Mouse (Mus musculus): ENCODE results near the gene Cd207.
A peak's percentile ranks its signal among the peaks of the same experiment; 100 is the strongest.

Cd207 gene

DNA sequence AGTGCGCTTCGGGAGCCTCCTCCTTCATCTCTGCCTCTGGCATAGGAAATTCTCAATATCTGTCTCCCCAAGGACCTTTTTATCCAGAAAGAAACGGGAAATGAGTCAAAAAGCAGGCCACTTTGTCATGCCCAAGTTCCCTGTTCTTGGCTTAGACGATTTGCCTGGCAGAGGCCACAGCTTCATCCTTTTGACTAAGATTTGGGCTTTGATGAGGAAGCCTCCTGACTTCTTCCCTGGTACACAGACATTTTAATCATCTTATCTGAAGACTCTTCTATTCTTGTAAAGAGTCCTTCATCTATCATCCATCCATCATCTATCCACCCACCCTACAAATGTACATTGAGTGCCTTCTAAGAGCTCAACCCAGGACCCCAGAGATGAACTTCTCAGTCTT, at the start of gene Cd207:
Gene Cd207, minus strand, starts transcription at position 101 of the 400 bp plus-strand sequence.
- DNase-seq: no peak

DNA sequence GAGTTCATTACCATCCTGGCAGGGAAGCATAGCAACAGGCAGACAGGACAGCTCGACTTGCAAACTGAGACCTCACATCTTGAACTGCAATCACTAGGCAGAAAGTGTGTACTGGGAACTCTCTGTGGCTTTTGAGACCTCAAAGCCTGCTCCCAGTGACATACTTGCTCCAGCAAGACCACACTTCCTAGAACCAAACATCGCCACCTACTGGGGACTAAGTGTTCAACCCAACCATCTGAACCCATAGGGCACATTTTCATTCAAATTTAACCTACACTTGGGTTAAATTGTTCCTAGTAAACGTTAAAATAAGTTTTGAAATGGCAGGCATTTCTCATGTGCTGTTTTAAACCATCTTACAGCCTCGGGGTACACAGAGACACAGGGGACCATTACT, 49.5 kb upstream of the Cd207 start:
- DNase-seq: no peak

DNA sequence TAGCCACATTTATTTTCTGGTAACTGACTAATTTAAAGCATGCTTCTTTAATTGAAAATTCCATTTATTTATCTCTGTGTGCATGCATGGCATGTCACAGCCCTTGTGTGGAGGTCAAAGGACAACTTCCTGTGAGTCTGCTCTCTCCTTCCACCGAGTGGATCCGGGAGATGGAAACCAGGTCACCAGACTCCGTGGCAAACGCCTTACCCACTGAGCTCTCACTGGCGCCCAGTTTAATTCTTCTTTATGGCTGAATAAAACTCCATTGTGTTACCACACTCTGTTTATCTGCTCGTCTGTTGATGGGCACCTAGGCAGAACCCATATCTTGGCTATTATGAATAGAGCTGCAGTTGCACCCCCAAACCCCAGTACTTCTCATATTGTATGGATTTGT, 44.9 kb upstream of the Cd207 start:
- DNase-seq: no peak

DNA sequence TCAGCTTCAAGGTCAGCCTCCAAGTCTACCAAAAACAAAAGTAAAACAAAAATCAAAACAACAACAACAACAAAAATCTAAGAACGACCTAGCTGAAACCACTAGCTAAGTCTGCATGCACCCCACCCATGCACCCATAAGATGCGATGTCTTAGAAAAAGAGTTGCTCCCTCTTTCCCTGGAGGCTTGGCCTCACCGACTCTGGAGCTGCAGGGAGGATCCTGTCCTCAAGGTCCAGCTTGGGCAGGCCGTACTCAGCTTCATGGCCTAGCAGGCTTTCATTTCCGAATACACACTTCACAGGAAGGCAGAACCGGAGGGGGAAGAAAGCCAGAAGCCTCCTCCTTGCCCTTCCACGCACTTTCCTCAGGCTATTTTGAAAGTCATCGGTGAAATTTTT, 39.4 kb upstream of the Cd207 start:
- DNase-seq: no peak

DNA sequence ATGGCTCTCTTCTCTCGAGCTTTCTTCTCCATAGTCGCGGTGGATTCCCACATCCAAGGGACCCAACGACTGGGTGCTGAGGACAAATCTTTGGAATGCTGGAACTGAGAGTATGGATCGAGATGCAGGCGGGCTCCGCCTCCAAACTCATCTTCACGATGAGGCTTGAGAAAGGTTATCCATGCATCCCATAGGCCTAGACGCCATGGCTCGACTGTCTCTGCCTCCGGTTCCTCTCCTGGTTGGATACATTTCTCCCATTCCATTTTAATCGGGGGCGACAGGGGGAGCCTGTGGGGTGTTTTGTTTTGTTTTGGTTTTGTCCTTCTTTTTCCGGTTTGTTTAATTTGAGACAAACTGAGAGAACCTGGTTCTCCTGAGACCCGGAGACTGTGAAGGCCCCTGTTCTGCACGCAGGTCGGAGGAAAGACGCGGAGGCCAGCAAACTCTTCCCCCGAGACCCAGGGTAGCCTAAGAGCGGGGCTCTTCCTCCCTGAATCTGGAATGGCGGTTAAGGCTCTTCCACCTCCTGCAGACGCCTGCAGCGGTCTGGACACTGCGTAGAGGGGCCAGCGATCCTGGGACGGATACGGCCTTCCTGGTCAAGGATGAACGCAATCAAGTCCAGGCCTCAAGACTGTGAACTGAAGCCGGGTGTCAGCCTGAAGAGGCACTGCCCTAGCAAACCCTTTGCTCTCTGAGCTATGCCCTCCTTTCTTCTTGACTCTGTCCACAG, 38.0 kb upstream of the Cd207 start:
- no peak for DNase-seq

DNA sequence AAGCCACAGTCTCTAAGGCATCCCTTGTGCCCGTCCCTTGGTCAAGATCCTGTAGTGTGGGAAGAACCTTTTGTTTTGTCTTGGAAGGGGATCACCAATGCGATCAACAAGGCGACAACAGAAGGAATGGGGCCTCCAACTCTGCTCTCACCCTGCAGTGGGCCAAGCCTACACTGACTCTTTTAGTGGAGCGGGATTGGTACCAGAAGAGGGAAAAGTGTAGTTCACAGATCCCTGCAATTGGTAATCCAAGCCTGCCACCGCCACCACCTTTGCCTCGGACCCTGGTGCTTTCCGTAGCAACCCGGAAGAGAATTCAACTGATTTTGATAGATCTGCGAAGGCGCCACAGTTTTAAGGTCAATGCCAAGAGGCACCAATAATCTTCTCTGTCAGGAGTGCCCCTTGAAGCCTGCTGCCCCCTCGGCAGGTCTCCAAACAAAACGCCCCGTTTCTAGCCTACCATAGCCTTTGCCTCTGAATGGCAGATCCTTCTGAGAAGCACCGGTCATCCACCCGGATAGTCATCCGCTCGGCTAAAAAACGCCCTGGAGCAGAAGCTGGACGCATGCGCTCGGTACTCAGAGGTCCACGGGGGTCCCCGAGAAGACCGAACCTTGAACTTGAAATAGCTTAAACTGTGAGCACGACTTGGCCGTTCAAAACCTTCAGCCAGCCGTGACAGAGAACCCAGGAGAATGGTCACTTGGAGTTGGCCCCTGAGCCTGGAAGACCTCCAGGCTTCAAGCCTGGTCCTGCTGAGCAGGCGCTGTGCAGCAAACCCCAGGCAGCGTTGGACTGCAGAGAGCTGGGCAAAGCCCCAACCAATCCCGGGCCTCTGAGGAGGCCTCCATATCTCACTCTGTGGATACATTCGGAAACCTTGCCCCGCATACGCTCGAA, 36.8 kb upstream of the Cd207 start:
- DNase-seq: no peak

DNA sequence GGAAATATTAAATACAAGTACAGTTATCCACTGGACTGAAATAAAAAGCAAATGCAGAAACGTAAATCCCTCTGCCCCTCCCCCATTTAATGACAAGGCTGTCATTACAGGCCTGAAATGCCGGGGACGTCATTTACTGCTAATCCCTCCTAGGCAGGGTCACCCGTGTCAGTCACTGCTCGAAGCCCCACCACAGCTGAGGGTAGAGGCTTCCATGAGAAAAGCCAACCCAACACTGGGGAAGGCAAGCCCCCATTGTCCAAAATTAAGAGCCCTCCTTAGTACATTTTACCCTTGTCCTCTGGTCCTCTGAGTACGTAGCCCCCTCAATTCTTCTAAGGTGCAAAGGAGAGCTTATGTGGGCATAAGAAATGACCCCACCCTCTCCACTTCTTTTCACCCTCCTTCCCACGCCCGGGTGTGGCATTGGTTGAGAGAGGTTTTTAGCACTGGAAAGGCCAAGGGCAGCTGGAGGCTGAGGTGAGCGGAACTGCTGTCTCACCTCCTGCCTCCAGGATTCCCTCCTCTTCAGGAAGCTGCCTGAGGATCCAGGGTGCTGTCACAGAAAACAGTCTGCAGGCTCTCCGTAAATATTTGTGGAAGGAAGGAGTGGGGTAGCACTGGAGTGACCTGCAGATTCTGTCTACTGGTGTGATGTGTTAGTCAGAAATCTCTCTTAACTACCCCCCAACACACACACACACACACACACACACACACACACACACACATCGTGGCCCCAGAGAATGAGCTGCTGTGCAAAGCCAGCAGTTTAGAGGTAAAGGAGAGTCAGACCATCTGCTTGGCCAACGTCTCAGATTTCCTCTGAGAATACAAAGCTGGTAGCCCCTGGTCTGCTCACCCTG, 35.8 kb upstream of the Cd207 start:
- DNase-seq: no peak

DNA sequence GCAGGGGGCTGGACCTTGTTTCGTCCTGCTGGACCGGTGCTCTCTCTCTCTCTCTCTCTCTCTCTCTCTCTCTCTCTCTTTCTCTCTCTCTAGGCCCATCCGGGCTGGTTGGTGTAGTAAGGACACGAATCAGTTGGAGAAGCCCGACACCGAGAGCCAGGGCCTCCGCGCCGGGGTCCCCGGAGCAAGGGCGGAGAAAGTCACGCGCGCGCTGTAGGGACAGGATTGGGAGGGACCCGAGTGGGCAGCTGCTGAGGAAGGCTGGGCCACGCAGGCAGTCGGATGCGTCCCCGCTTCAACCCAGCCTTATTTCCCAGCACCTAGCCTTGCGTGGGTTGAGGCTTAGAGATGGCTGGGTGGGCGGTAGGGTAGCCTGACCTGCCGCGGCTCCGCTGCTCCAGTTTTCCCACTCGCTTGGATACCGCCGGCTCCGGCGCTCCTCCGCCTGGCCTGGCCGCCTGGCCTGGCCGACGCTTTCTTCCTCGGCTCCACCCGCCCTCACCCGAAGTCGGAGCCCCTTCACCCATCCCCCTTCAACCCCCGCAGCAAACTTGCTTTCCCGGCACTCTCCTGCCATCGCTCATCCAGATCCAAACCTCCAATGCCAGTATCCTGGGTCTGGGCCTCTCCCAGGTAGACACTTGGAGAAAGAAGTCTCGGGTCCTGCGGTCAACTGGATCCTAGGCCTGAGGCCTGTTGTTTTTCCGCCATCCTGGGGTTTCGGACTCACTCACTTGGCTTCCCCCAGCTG, 34.2 kb upstream of the Cd207 start:
- no peak for DNase-seq

DNA sequence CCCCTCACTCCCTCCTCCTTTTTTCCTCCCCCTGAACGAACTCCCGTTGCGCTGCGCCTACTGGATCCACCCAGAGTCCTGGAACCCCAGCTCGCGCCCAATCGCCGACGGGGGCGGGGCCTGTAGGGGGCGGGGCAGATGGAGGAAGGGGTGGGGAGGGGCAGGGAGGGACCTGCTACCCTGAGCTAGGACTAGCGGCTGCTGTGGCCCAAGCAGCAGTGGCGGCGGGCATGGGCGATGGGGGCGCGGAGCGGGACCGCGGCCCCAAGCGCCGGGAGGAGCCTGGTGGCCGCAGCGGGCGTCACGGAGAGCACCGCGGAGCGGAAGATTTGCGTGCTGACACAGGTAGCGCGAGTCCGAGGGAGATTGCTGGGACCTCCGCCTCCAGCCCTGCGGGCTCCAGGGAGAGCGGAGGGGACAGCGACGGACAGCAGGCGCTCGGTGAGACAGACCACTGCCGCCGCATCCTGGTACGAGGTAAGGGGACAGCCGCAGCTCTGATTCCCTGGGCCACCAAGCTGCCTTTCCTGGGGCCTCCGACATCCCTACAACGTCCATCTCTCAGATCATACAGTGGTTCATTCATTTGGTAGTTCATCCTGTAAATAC, 33.5 kb upstream of the Cd207 start, which contains the start of gene Vax2:
Gene Vax2, plus strand, starts transcription at position 198 of the 609 bp plus-strand sequence.
- peak; percentile 71 for DNase-seq

DNA sequence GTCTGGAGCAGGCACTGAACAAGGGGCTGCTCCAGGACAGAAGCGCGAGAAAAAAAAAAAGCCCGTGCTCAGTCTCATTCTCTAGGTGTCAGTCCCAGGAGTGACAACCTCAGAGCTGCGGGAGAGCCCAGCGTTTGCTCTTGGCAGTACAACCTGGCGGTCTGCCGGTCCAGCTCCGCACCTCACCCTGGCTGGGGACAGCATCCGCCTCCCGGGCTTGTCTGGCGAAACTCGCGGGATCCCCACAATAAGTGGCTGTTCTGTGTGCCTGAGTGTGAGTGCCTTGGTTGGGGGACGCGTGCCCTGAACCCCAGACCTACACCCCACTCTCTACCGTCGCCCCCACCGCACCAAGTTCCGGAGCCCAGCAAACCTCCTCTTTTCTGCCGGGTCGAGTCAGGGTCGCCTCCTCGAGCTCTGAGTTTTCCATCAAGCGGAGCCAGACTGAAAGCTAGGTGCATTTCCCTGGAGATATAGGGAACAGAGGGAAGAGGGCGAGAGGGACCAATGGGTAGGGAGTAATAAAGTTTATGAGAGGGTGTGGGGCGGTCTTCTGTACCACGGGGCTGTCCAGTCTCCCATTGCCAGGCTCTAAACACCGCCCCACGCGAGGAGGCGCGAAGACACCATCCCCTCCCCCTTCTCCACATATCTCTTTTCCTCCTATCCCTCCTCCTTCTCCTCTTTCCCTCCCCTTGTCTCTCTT, 32.9 kb upstream of the Cd207 start:
- no peak for DNase-seq

DNA sequence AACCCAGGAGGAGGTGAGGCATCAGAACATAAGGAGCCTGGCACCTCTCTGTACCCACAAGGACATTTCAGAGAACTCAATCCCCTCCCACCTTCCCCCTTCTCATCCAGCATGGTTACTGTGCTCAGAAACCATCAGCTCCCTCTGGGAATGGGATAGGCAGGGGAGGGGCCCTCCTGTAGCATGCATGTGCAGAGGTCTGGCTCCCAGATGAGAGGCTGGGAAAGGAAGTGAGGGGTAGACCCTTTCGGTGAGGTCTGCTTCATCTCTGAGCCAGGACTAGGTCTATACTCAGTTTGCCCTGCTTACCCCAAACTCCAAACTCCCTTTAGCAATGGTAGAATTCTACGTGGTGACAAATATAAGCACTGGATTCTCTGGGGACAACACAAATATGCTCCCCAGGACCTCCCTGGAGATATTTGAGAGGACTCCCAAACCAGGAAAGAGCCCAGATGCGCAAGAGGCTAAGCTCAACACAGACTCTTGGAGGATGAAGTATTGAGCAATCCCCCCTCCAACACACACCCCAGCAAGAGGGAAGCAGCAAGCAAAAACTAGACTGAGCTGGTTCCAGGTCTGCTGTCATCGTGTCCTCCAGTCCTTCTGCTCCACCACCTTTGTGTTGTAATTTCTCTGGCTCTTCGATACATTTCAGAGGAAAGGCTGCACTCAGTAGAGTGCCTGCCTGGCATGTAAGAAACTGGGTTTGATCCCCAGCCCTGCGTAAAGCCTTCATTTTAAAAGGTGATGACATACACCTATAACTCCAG, 30.3 kb upstream of the Cd207 start:
- DNase-seq: no peak

DNA sequence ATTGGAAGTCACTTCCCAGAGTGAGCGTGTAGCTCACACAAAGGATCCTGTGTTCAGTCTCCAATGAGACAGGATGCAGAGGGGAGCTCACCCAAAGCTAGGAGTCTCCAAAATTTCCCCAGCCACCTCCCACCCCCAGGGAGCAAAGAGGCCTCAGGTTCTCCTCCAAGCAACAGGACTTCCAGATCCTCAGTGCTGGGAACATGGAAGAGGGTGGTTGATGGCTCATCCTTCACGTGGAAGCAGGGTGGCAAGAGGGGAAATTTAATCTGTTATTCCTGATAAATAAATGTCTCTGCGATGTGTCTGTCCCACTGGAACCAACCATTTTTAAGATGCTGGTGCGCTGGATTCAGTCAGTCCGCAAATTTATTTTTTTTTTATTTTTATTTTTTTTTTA, 27.0 kb upstream of the Cd207 start:
- no peak for DNase-seq

DNA sequence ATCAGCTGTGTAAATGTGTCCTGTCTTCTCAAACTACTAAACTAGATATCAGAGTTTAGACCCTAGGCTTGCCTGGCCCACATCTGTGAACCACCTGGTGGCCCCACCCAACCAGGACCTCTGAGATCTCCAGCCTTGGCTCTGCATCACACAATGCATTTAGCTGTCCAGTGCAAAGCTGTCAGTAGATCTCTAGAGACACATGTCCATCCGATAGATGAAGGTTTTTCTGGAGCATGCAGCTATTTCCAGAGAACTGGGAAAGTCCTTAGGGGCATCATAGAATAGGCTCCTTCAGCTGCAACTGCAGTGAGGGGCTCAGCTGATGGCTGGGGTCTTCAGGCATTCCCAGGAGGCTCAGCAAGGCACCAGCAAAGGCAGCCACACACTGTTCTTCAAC, 26.6 kb upstream of the Cd207 start:
- DNase-seq: no peak

DNA sequence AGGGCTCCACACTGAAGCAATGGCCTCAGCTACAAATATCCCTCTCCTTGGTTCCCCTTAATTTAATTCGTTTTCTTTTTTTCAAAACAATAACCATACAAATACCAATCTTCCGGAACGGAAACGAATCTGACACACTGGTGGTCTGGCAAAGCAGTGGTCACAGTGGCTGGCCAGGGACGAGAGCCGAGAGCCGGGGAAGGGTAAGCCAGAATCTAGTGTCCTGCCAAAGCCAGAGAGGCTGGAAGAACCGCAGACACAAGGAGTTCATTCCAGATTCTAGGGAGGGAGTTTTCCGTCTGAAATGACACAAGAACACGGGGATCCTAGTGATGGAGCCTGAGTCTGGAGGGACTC, 26.0 kb upstream of the Cd207 start:
- no peak for DNase-seq

DNA sequence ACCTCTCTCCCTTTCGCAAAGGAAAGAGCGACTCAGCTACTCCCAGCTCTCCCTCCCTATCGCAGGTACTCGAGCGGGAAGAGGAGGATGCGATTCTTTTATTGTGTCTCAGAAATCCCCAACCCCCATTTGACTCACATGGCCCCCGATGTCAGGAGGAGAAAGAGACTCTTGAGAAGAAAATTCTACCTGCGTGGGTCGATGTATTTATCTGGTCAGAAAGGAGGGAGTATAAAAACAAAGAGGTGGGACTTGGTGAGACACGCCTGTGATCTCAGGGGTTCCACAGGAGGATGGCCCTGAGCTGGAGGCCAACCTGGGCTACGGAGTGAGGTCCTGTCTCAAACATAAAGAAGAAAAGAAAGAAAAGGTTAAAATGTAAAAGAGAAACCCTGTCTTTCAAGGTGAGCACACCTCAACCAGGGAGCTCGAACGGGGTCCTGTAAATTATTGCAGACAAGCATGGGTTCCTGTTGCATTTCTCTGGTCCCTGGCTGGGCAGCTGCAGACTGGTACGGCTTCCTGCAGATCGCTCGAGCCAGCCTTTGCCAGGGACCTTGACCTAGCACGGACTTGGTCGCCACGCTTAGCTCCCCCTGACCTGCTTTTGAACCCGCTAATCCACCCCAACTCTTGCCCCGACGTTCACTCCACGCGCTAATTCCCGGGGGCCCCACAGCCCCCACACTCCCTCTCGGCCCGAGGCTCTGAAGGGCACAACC, 25.5 kb upstream of the Cd207 start:
- DNase-seq: no peak

DNA sequence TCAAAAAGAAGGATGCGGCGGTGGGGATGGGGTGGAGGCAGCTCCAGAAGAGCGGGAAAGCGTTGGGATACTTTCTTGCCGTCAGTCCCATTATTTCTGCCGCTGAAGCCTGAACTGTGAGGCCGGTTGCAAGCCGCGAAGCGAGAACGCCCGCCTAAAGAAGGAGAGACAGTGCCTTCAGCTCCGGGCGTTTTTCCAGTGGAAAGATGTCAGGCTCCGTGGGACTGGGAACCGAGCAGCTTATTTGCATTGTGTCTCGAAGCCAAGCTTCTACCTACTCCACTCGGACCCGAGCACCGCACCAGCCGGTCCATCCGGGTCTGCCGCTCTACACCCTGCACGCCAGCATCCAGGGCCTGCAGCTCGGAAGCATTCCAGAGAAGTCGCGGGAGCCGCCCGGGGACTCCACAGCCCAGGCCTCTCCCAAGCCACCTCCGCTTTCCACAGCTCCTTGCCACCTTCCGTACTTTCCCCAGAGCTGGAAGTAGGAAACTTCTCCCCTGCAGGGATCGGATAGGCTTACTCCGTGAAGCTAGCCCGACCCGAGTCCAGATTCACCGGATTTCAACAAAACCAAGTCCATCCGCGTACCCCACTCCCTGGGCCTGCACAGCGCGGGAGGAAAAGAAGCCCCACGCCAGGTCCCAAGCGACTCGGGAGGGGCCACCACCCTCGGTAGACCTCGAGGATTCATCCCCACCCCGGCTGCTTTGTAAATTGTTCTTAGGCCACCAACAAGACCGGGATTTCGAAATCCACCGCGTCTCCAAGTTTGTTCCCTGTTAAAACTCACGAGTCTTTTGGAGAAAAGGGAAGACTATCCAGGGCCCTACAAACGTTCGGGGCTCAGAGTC, 24.7 kb upstream of the Cd207 start:
- DNase-seq: no peak

DNA sequence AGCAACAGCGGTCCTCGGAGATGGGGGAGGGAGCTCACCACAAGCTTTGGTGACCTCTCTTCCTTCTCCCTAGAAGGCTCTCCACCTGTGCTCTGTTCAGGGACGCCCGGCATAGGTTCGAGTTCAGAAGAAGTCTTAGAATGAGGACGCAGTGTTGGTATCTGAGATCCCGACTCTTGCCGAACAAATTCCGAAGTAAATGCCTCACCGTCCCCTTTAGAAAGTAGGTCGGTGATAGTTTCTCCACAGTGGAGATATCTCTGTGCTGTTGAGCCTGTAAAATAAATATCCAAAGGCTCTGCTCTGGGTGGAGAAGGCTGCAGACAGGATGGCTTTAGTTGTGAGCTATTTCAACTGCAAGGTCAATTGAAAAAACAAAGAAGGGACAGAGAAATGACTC, 23.3 kb upstream of the Cd207 start:
- no peak for DNase-seq

DNA sequence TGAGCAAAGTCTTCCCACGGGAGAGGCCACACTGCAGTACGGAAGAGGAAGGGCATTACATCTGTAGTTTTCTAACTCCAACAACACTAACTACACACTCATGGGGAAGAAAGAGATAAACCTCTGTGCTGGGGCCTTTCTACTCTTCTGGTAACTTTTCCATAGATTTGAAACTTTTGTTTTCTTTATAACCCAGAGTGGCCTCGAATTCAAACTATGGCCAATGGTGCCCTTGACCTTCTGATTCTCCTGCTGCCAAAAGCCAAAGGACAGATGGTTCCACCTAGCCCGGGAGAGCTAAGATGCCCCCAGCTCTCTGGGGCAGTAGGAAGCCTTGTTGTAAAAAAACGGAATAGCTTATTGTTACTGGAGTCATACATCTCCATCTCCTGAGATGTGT, 22.3 kb upstream of the Cd207 start:
- no peak for DNase-seq

DNA sequence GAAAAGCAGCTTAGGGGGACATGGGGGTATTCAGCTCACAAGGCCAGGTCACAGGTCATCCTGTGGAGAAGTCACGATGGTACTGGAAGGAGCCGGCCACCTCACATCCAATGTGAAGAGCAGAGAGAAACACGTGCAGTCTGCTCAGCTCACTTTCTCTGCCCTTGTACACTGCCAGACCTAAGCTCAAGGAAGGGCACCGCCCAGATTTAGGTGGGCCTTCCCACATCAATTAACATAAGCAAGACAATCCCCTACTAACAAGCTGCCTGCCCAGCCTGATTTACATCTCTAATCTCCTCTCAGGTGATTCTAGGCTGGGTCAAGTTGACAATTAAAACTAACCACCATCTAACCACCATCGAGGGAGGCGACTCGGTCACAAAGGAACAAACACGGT, 20.3 kb upstream of the Cd207 start:
- DNase-seq: no peak
